Mouse (Mus musculus) left cerebral cortex, adult 9 months (tissue): ENCODE measurements around the gene Itga3.
"Not testable (repeated sequence)": the region's sequence is repeated elsewhere in the genome, so short reads cannot be mapped to it uniquely, and the experiment has no call there.

Source experiments
- DNase-seq, 2 experiments: peaks; one replicate each; pipeline ENCODE4 v3.0.0; 2022; ENCODE audit warnings: low spot score in 2 of 2

The Itga3 gene

DNA sequence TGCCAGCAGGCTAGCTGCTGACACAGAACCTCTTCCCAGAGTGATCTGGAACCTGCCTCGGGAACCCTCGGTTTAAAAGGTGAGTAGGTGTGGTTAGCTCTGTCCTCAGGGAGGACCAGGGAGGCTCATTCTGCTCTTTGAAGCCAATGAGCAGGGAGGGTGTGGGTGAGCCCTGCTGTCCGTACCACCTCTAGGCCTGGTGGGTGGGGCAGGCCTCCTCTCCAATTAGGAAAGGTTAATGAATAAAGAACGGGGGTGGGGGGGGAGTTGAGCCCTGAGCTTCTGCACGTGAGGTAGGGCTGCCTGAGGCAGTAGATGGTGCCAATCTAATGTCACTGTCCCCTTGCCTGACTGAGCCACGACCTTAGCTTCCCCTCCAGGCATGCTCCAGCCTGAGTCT lies 43.7 kb downstream of the Itga3 start:
- DNase-seq = no peak

- no peak for DNase-seq
These were observed 48.6 kb downstream of the Itga3 start for GRCm38 (mm10) chr11:95027850-95028470.

DNA sequence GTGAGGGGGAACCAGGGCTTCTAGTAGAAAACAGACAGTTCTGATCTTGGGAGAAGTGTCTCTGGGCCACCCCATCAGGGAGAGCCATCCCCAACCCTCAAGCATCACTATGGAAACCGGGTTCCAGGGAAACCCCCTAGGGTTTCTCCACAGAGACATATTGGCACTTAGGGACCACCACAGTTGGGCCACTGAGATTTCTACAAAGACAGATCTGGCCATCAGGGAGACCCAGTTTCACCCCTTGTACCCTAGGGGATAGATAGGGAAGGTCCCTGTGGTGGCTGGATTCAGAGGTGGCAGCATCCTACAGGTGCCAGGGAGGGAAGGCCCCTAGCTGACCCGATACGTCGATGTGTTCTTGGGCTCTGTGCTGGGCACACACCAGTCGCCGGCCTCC lies 49.8 kb downstream of the Itga3 start:
- DNase-seq = no peak

GRCm38 (mm10) chr11:95026090-95026542 lies 50.5 kb downstream of the Itga3 start:
- DNase-seq = no peak

GRCm38 (mm10) chr11:95025227-95026012 lies 51.2 kb downstream of the Itga3 start:
- DNase-seq = no peak

GRCm38 (mm10) chr11:95024439-95025184 lies 52.0 kb downstream of the Itga3 start:
- DNase-seq = peak in 1 of 2 experiments; percentile 56

- DNase-seq = no peak
These were observed 53.1 kb downstream of the Itga3 start for GRCm38 (mm10) chr11:95023481-95023880.

DNA sequence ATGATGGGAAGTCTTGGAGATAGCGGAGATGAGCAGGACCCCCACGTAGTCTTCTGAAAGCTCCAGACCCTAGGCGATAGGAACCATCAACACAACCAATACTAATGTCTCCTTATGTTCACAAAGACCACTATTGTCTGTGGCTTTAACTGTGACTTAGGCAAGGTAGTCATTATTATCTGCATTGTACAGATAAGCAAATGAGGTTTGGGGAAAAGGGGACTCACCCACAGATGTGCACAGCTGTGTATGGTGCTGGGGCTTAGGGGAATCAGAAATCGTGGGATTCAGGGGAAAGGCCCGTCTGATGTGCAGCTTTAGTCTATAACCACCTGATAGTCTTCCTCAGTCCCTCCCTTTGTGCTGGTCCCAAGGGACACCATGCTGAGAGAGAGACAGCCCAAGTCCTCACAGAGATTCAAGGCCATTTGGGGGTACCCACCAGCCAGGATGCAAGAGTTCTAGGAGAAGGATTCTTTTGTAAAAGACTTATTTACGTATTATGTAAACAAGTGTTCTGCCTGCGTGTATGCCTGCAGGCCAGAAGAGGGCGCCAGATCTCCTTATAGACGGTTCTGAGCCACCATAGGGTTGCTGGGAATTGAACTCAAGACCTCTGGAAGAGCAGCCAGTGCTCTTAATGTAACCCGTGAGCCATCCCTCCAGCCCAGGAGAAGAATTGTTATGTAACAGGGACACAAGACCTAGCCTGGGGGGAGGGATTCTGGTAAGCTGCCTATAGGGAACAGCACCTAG lies 54.2 kb downstream of the Itga3 start:
- DNase-seq = no peak

- DNase-seq = no peak
These were observed 61.1 kb downstream of the Itga3 start for GRCm38 (mm10) chr11:95015484-95015883.

DNA sequence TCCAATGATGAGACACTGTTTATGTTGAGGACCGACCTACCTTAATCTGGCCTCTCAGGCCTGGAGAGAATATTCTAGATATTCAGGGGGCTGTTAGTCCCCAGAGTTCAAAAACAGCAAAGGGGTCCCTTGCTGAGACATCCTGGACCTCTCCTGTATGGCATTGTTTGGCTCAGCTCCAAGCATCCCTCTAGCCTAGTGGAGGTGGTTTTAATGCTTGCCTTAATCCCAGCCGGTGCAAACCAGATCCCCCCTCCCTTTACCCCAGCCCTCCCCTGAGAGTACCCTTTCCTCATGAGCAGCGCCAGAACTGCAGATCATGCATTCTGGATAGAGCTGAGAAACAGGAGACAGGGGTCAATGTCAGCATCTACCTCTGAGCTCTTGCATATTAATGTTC lies 64.1 kb downstream of the Itga3 start:
- no peak for DNase-seq

DNA sequence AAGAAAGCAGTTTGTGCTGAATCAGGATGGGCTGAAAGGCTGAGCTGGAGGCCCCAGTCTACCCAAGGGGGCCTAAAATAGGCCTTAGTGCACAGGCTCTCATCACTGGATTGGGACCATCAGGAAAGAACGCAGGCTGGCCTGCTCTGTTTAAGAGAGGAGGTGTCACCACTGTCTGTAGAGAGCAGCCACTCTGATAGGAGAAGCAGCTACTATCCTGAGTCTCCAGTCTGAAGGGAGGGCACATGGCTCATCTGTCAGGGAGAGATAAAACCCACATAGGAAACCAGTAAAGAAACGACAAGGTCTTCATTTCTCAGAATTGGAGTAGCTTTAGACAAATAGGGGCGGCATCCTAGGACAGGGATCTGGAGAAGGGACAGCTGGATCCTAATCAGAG lies 64.5 kb downstream of the Itga3 start:
- no peak for DNase-seq

DNA sequence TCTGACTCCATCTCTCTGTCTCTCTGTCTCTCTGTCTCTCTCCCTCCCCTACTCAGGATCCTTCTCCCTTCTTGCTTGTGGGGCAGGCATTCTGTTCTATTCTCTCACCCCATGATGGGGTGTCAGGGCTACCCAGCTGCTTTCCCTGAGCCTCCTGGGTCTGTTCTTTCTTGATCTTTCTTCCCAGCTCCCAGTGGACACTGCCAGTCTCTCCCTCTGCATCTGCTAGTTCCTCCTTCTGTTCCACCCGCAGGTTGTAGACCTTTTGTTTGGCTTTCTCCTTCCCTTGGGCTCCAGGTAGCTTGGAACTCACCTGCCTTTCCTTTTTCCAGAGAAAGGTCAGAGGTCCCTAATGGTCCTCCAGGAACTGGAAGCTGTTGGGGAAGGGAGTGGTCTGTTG lies 65.2 kb downstream of the Itga3 start:
- no peak for DNase-seq

- DNase-seq = not testable (repeated sequence)
These were observed 65.7 kb downstream of the Itga3 start for GRCm38 (mm10) chr11:95010841-95011403.

DNA sequence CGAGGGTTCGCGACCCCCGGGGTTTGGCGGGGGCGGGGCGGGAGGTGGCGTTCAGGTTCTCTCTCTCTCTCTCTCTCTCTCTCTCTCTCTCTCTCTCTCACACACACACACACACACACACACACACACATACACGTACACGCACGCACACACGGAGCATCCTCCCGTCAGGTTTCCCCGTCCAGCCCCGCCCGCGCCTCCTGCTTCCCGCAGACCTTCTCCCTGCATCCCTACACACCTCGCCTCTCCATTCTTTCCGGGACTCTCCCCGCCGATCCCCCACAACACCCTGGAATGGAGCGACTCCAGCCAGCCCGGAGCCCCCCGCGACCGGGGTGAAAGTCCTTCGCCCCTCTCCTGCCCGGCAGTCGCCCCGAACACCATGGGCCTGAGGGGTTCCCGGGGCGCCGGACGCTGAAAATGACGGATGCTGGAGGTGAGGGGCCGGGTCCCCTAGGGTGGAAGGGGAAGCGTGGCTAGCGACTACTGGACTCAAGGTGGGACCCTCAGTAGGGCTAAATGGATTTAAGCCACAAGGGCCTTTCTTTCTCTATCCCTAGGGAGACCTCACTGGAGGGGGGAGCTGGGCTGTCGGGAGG lies 66.4 kb downstream of the Itga3 start:
- no peak for DNase-seq

- DNase-seq = peak in 1 of 2 experiments; percentile 62
These were observed 67.0 kb downstream of the Itga3 start, which contains the start of gene Samd14 for GRCm38 (mm10) chr11:95009629-95010014. Gene Samd14 (plus strand): TSS chr11:95009879.

GRCm38 (mm10) chr11:95008661-95009628 lies 67.7 kb downstream of the Itga3 start:
- no peak for DNase-seq

DNA sequence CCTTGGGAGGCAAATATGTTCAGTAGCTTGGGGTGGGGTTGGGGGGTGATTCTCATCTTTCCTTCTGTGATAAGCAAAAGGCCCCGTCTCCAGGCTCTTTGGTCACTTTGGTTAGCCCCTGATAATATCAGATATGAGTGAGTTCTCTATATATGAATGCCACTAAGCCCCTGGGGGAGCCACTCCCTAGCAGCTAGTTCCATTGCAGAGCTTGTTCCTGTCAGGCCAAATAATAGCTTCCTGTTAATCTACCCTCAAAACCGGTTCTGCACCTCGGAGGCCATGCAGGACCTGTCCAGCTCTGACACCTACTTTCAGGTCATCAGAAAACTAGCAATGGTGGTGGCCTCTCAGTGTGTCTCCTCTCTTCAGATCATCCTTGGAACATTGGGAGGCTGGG lies 69.2 kb downstream of the Itga3 start:
- no peak for DNase-seq

DNA sequence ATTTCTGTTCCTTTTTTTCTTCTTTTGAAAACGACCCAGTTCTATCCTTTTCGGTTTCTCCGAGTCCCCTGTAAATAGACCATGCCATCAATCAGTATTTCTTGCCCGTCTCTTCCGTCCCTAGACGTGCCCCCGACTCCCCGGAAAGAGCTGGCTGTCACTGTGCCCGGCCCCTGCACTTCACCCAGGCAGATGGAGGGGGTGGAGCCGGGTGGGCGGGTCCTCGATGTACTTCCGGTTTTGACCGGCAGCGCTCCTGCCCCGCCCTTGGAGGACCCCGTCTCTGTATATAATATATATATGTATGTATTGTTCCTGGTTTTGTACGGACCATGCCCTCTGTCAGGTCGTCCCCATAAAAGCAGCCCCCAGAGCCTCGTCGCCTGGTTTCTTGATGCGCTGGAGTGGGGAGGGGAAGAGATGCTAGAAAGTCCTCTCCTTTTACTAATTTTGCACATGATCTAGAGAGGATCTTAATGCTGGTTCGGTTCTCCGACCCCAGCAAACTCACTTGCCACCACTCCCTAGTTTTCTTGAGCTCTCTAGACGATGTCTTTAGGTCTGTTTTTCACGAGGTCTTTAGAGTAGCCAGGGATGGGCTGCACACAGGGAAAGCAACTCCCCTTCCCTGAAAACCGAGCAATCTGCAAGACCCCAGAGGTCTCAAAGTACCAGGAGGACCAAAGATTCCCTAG lies 69.9 kb downstream of the Itga3 start:
- DNase-seq = peak in 1 of 2 experiments; percentile 72

DNA sequence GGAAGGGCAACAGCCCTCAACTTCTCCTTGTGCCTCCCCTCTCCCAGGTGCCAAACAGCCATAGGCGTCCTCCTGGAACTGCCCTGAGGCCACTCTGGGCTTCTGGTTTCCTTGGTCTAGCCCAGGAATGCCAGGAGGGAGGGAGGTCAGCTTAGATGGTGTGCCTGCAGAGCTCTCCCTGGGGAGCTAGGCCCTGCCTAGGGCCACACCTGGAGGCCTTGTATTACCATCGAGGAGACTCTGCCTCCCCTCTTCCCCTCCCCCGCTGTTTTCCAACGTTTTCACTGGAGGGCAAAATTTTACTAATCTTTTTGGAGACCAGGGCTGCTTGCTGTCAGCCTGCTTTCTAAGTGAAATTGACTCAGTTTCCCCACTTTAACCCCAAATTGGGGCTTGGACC lies 70.6 kb downstream of the Itga3 start:
- no peak for DNase-seq

- no peak for DNase-seq
These were observed 71.7 kb downstream of the Itga3 start for GRCm38 (mm10) chr11:95004937-95005198.
